Mouse (Mus musculus): ENCODE measurements around the gene Endou.

DNA sequence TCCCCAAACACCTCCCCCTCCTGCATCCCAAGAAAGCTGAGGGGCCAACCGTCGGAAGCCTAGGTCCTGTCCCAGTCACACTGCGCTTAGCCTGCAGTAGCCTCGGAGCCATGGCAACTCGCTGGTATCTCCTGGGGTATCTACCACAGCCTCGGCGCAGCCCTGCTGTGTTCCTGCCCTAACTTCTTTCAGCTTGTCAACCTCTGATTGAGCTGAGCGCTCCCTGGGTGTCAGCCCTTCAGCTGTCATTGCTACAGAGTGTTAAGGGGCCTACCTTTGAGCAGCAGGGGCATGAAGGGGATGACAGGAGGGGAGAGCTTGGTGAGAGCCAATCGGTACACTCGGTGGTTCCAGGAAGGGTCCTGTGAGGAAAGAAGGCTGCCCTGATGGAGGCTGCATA is 17.2 kb upstream of the Endou start:
- TF ChIP-seq POLR2A (IDR thresholded peaks at IDR 0.05; ENCODE audit: low read depth, low read length), result no peak
- no peak for TF ChIP-seq CTCF (conservative IDR thresholded peaks at IDR 0.05; ENCODE audit: insufficient read depth, insufficient read length, low read depth, low read length)

All from kidney, adult 2 months (tissue).